Mouse (Mus musculus) adrenal gland (tissue): Measurements from ENCODE around the gene Pmpca.

Experiments used
- intact Hi-C: fragments of 180-260 bp; cut with DNase I; formaldehyde crosslinking; loops from one replicate; pipeline ENCODE4 v1.15.1; 2025

The Pmpca gene

DNA sequence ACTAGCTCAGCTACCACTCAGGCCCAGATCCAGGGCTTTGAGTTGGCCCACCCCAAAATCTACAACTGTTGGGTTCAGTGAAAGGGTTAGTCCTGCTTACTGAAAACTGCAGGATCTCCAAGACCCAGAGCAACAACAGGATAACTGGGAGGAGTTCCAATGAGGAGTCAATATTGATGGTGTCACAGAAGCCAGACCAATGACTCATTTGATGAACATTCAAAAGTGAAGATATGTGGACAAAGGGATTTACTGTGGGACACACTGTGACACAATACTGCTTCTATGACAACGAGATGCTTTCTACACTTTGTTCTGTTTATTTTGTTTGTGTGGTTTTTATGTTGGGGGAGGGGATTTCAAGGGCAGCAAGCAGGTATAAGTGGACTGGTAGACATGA lies 29.0 kb downstream of the Pmpca start:
- intact Hi-C loops, result no loop called here

DNA sequence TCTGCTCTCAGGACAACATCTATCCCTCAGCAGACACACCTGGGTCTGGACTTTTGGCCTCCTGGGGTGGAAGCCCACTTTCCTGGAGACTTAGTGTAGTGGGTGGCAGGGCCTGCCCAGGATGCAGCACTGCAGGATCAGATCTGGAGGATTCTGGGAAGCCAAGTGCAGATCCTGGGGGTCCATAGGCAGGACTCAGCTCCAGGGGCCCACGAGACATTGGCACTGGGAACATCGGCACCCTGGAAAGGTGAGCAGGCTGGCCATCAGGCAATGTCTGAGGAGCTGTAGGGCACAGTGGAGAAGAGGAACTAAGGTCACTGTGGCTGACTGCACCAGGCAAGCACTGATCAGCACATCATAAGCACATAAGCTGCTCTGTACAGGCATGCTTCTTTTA lies 32.8 kb downstream of the Pmpca start:
- intact Hi-C loops, result no loop called here

DNA sequence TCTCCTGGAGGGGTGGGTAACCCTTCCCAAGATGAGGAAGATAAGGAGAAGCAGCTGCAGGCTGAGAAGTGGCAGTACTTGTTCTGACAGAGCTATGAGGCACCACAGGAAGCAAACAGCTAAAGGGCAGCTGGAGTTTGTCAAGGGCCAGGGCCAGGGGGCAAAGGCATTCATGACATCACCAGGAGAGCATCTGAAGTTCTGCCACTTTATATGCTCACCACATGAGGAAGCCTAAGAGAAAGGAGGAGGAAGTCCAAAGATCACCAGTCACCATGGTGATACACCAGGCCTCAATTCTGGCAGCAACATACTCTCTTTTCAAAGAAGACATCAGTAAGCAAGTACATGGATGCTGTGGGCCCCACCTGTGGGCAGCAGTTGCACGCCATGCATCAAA lies 33.9 kb downstream of the Pmpca start:
- intact Hi-C loops, result no loop called here

DNA sequence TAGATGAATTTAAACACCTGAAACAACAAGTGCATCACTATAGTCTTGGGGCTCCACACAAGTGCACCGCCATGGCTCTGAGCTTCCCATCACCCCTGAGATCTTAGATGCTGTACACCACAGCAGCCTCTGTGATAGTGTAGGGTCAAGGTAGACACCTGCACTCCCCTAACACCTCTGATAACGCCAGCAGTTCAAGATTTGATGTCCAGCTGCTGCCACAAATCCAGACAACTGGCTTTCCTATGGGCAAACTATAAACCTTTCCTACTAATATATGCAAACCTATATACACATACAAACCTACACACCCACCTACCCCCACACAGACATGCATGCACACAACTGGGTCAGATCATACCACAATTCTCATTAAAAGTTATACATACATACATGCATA lies 35.4 kb downstream of the Pmpca start:
- intact Hi-C loops, result no loop called here

DNA sequence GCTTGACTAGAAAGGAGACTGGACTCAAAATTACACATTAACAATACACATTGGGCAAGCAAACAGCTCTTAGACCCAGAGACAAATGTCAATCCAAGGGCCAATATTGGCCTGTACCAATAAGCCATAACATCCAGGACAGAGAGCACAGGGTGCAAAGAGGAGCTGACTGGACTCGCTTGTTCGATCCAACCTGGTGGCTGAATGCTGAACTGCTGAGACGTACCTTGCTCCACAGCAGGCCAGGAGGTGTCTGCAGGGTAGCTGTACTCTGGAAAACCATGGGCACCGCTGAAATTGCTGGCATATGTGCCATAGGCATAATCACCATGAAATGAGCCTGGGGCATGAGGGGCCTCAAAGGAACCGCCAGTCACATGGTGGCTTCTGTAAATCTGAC lies 40.7 kb downstream of the Pmpca start:
- intact Hi-C loops, result no loop called here

DNA sequence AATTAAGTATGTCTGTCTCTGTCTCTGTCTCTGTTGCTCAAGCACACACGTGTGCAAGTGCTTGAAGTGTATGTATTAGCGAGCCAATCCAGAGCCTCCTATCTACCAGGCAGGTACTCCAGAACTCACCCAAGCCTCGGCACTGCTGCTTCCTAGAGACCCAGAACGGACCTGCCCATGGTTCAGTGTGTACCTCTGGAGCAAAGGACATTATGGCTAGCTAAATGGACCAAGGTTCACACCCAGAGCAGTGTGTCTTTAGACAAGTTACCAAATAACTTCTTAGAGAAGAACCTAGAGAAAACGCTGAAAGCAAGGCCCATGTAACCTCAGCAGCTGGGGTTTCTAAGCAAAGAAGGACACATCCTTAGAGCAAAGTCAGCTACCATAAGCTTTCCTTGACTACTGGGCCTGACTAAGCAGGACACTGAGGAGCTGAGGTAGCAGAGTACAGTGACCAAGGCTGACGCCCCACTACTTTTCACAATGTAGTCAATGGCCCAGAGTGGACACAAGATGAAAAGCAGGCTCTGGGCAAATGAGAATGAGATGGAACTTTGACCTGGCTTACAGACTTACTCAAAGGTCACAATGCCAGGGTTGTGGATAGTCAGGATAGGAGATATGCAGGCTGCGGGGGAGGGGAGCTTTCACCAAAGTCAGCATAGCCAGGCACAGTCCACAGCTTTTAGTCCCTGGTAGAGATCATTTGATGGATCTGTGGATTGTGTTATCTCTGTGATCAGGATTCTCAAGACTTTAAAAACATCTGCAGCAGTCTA lies 45.8 kb downstream of the Pmpca start:
- intact Hi-C loops, result no loop called here

DNA sequence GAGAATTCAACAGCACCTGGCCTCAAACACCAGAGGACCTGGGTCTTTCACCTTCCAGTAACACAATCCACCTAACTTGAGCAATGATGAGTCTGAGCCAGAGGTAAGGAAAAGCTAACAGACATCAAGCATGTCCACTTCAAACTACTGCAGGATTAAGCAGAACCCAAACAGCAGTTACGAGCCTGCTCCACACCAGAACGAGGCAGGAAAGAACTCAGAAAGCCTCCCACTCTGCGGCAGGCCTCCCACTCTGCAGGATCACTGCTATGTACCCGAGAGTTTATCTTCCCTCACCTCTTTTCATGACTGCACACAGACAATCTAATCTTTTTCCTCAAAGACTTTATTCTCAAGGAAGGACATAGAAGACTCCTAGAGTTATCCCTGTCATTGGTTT lies 48.1 kb downstream of the Pmpca start:
- intact Hi-C loops, result no loop called here

DNA sequence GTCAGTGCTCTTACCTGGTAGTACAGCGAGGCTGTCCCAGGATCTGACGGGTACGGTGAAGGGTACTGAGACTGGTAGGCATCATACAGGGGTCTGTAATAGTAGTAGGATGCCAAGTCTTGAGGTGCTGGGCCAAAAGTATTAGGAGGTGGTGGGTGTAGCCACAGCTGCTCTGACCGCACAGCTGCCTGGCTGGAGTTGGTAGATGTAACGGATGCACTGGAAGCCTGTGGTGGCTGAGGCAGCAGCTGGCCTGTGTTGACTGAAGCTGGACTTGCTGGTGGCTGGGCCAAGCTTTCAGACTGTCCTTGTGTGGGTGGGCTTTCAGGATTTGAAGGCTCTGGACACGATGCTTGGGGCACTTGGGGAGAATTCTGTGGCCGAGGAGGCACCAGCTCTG lies 49.2 kb downstream of the Pmpca start:
- intact Hi-C loops, result no loop called here

DNA sequence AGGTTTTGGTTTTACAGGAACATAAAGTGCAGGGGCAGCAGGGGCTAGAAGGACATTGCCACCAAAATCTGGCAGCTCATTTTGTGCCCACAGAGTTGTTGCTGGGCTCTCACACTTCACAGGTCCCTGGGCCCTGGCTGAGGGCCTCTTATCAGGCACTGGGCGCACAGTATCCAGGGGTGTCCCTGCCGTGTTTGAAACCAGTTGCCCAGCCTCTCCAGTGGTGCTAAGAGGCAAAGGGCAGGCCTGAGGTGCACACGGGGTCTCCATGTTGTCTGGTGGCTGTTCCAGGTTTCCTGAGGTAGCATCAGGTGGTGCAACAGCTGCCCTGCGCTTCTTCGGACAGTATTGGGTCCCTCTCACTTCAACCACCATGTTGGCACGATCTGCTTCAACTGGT lies 50.5 kb downstream of the Pmpca start:
- intact Hi-C loops, result no loop called here

DNA sequence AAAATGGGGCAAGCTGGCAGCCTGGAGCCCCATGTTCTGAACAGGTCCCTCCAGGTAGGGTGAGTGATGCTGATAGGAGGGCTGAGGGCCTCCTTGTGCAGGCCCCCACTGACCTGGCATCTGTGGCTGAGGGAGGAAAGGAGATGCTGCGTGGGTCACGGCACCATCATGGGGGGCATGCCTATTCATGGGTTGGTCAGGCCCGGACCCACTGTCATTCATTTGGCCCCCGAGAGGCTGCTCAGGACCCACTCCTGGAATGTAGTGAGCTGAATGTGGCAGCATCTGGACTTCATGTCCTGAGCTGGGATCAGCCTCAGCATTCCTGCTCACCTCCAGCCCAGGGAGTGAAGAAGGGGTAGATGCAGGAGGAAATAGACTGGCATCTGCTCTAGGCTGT lies 52.1 kb downstream of the Pmpca start:
- intact Hi-C loops, result no loop called here

DNA sequence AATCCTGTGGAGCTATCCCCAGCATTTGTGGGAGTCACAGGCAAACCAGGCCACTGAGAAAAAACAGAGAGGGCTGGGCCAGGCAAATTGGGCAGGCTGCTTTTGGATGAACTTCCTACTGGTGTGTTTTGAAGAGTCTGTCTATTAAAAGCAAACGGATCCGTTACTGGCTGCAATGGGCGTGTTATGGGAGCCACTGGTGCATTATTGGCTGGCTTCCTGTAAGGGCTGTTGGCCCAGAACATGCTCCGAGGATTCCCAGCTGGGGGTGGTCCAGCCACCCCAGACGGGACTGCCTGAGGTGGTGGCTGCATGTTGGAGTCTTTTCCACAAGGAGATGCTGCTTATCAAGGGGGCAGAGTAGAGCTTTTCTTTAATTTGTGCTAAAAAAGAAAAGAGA lies 52.5 kb downstream of the Pmpca start:
- intact Hi-C loops, result no loop called here

DNA sequence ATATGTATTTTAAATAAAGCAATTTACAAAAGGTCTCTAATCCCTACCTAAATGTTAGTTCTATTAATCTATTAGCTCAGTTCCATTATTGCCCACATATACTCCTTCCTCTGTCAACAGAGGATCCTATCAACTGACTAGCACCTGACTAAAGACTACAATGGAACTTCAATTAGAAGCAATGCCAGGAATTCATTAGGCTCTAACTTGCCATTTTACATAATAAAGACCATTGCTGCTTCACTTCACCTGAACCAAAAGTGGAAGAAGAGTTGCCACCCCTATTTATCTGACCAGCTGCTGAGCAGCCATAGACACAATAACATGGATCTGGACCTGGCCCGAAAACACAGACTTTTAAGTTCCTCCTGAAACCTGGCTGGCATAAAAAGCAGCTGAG lies 53.7 kb downstream of the Pmpca start:
- intact Hi-C loops, result no loop called here

DNA sequence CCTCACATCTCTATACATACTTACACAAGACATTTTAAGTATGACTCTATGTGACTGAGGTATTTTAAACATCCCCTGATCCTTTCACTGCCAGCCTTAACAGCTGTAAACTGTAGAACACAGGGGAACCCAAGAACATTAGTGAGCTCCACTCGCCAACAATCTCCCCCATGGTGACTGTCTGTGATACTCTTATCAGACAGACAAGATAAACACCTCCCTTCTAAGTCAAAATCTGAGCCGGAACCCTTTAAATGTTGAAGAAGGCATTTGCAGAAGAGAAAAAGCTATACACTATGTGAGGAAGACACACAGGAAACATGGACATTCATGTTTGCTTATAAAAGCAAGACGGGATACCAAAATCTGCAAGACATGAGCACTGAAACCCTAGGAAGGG lies 54.7 kb downstream of the Pmpca start:
- intact Hi-C loops, result no loop called here

DNA sequence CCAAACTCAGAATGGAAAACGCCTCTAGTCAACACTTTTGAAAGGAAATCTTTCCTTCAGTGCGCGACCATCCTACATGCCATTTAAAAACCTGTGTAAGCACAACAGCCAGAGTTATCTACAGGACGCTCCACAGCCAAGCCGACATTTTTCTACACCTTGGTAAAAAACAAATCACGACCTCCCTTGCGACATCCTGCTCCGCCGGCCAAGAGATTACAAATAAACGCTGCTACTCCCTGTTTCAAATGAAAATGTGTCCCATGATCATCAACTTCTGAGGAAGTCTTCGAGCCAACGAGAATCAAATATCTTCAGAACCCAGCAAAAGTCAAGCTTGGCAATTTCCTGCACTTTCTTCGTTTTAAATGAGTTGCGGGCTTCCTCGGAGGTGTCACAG lies 55.2 kb downstream of the Pmpca start:
- intact Hi-C loops, result no loop called here

DNA sequence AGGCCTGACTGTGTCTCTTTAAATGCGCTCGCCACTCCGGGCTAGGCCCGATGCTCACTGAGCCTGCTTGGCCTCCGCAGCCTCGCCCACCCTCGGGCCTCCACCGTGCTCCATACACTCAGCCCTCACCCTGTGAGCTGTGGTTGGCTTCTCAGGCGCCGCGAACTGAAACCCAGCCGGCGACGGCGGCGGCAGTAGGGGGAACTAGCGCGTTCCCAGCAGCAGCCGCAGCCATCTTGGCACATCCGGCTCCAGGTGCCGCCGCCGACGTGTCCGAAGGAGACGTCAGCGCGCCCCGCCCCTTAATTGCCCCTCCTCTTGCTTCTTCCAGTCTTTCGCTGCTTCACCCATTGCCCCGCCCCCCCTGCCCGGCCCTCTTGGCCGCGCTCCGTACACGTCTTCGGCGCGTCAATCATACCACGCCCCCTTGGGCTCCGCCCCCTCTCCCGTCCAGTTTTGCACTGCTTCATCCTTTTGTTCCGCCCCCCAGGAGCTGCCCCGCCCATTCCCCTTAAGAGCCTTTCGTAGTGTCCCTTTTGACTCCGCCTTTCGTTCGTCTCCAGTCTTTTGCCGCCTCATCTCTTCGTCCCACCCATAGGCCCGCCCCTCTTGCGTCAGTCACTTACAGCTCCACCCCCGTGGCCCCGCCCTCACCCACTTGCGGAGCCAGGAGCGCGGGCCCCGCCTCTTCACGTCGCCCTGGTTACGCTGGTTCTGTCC lies 56.0 kb downstream of the Pmpca start, which contains the start of gene Sec16a:
Gene Sec16a, minus strand, starts transcription at position 271 of the 720 bp plus-strand sequence.
- intact Hi-C loops, result no loop called here

DNA sequence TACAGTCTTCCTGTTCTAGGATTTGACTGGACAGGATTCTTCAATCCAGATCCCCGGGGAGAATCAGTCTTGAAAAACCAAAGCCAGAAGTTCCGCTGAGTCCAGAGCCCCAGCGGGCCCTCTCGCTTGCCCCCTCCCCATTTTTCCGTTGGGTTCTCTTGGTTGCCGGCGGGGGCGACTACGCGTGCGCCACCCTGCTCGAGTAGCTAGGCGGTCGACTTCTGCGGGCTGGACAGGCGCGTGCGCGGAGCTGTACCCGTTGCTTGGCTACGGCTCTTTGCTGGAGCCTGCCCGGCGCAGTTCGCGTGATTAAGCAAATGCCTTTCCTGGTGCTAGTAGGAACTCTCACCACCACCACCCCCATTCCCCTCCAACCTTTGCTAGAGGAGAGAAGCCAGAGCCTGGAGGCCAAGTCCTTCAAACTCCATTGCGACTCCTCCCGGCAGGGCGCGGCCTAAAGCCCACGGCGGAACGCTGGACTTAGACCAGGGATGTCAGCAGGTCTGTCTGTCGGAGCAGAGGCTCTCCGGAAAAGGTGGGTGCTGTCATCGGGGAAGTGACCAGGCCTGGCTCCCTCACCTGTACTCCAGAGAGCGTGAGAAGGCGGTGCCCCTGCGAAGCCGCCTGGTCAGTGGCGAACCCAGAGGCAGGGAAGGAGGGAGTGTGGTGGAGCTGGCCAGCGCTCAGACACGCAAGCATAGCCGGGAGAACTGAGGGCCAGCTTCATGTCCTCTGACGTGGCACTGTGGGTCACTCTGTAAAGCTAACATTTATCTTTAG lies 56.7 kb downstream of the Pmpca start:
- intact Hi-C loops, result no loop called here

DNA sequence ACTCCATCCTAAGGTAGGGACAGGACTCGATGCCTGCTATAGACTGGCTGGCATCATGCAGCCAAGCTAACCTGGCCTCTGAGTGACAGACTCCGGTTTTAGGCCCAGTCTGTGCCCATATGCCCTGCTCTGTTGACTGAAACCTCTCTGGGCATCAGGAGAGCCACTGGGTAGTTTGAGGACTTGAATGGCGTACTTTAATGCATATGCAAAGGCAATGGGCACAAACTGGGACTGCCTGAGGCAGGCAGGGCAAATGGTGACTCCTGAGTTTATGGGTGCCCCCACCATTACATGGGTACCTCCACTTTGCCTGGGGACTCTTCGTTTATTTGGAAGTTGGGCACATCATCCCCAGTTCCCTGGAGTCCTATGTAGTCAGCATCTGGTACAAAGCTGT lies 57.5 kb downstream of the Pmpca start:
- intact Hi-C loops, result no loop called here
